In genomic region chr6:105742026-105742425, GRCm38 (mm10) we compare ENCODE assay signal across 11 mouse cellular contexts.
A peak's percentile ranks its signal among the peaks of the same experiment; 100 is the strongest.
DNase-seq lines count a peak whose midpoint lies in the region; ATAC-seq and TF ChIP-seq lines count a peak whose summit lies in the region.
"Had no signal": no experiment of that assay in that cellular context is flagged by ENCODE, and none has a peak within 500 bp of the region (broad histone marks: within the 10 kb centered on the region; RNA-seq: fewer than 3 reads in every experiment).

No protein-coding gene starts in this region.

- TF ChIP-seq CTCF in left cerebral cortex, adult 2 months (IDR thresholded peaks at IDR 0.05): peak; percentile 66

- H3K27ac ChIP-seq in left cerebral cortex, adult 2 months: no peak overlapping the region
- H3K27ac ChIP-seq: hindbrain, embryonic 14.5 days; stomach, embryonic 15.5 days had no signal

- intact Hi-C loops in left cerebral cortex, adult 2 months (cut with DNase I): no loop called here

- no peak for ATAC-seq in cerebellum, adult (ENCODE audit: insufficient number of reproducible peaks, low FRiP score, low TSS enrichment)
- ATAC-seq: forebrain, embryonic 16.5 days had no signal

- DNase-seq in cerebellum, adult 18-20 months: peak; percentile 5 to 33
- DNase-seq in left cerebral cortex, adult 2 months (ENCODE audit: extremely low spot score in 1 of 2, low spot score in 2 of 2): no peak
- DNase-seq in left cerebral cortex, adult 8-10 months (ENCODE audit: low spot score in 2 of 2): no peak
- DNase-seq in NIH3T3 (ENCODE audit: low read depth): peak; percentile 3
- peak; percentile 44 for DNase-seq in embryo, embryonic 10.5 days (ENCODE audit: low spot score)
- DNase-seq in right cerebral cortex, postnatal 10 days (ENCODE audit: low spot score in 2 of 2): no peak
- no peak for DNase-seq in thymus, postnatal 4 days

- H3K4me3 ChIP-seq in left cerebral cortex, adult 2 months: no peak overlapping the region
- H3K4me3 ChIP-seq: stomach, embryonic 15.5 days had no signal

Comparison
In these comparisons a context has a peak if more than half of its experiments do, and no peak if none do; other contexts are left out.
1. DNase-seq: peak in cerebellum, adult 18-20 months (2 of 2), NIH3T3 (single experiment) and embryo, embryonic 10.5 days (single experiment); none in left cerebral cortex, adult 2 months (0 of 2), left cerebral cortex, adult 8-10 months (0 of 2), right cerebral cortex, postnatal 10 days (0 of 2) and thymus, postnatal 4 days (single experiment).